Mouse (Mus musculus): ENCODE data around the gene Man2a1. TPM values are rescaled to one million over a fixed set of nuclear protein-coding genes. Genes with fewer than 3 reads are reported as not detected.

Man2a1 gene
- total and polyA plus RNA-seq, 2 experiments = 25.4 to 93.6 TPM

- Histone ChIP-seq H3K79me2 (ENCODE audit: control insufficient read depth, insufficient read depth, low read length) (no peaks in the 10 kb centered on the region; the same call in 1 of the 2 replicates), H3K4me3 (ENCODE audit: insufficient read depth, low read depth, low read length) (no peak overlapping the region), H3K27me3 (ENCODE audit: control insufficient read depth, insufficient read depth, low read length) (no peaks in the 10 kb centered on the region), H3K36me3 (ENCODE audit: control insufficient read depth, insufficient read depth, low read length) (no peaks in the 10 kb centered on the region), H3K4me1 (ENCODE audit: control insufficient read depth, insufficient read depth, low read length) (peaks cover 27% of the 10 kb centered on the region), H3K9ac (ENCODE audit: low read depth, low read length) (no peak overlapping the region), H3K27ac (replicated peaks; ENCODE audit: insufficient read depth, low read depth, low read length) (peak overlapping the region; percentile 54)
- TF ChIP-seq POLR2A (IDR thresholded peaks at IDR 0.05; ENCODE audit: extremely low read depth, insufficient read depth, low read length) (no peak), CTCF (IDR thresholded peaks at IDR 0.05; ENCODE audit: low read depth, low read length) (no peak)
- DNase-seq (ENCODE audit: extremely low read depth, low read depth, low spot score) = peak; percentile 80
- 80% methylated on average over 4 of the region's 4 CpGs for WGBS
Measured at GRCm38 (mm10) chr17:64763491-64763890, 163.0 kb downstream of the Man2a1 start.

- DNase-seq (ENCODE audit: extremely low read depth, low read depth, low spot score) = peak; percentile 71
- 78% methylated on average over 11 of the region's 11 CpGs for WGBS
Measured at GRCm38 (mm10) chr17:64764175-64765122, 163.9 kb downstream of the Man2a1 start.

GRCm38 (mm10) chr17:64765286-64765685 lies 164.8 kb downstream of the Man2a1 start:
- Histone ChIP-seq H3K9ac (ENCODE audit: low read depth, low read length) (no peak overlapping the region), H3K36me3 (ENCODE audit: control insufficient read depth, insufficient read depth, low read length) (no peaks in the 10 kb centered on the region), H3K27ac (replicated peaks; ENCODE audit: insufficient read depth, low read depth, low read length) (peak overlapping the region; percentile 53), H3K27me3 (ENCODE audit: control insufficient read depth, insufficient read depth, low read length) (no peaks in the 10 kb centered on the region), H3K79me2 (ENCODE audit: control insufficient read depth, insufficient read depth, low read length) (no peaks in the 10 kb centered on the region; the same call in 1 of the 2 replicates), H3K4me1 (ENCODE audit: control insufficient read depth, insufficient read depth, low read length) (peaks cover 27% of the 10 kb centered on the region), H3K4me3 (ENCODE audit: insufficient read depth, low read depth, low read length) (no peak overlapping the region)
- DNase-seq (ENCODE audit: extremely low read depth, low read depth, low spot score) = peak; percentile 70
- 52% methylated on average over 9 of the region's 9 CpGs for WGBS
- TF ChIP-seq CTCF (IDR thresholded peaks at IDR 0.05; ENCODE audit: low read depth, low read length) (no peak), POLR2A (IDR thresholded peaks at IDR 0.05; ENCODE audit: extremely low read depth, insufficient read depth, low read length) (no peak)

More at GRCm38 (mm10) chr17:64764175-64765122, 163.9 kb downstream of the Man2a1 start:
- H3K27me3 ChIP-seq (ENCODE audit: control insufficient read depth, insufficient read depth, low read length) = no peaks in the 10 kb centered on the region
- peak overlapping the region; percentile 66 for H3K27ac ChIP-seq (replicated peaks; ENCODE audit: insufficient read depth, low read depth, low read length)
- no peak overlapping the region for H3K4me3 ChIP-seq (ENCODE audit: insufficient read depth, low read depth, low read length)
- H3K79me2 ChIP-seq (ENCODE audit: control insufficient read depth, insufficient read depth, low read length) = no peaks in the 10 kb centered on the region; the same call in 1 of the 2 replicates
- H3K4me1 ChIP-seq (ENCODE audit: control insufficient read depth, insufficient read depth, low read length) = peaks cover 27% of the 10 kb centered on the region
- H3K36me3 ChIP-seq (ENCODE audit: control insufficient read depth, insufficient read depth, low read length) = no peaks in the 10 kb centered on the region
- H3K9ac ChIP-seq (ENCODE audit: low read depth, low read length) = no peak overlapping the region
- TF ChIP-seq POLR2A (IDR thresholded peaks at IDR 0.05; ENCODE audit: extremely low read depth, insufficient read depth, low read length) (no peak), CTCF (IDR thresholded peaks at IDR 0.05; ENCODE audit: low read depth, low read length) (no peak)

GRCm38 (mm10) chr17:64766507-64766906 lies 166.0 kb downstream of the Man2a1 start:
- TF ChIP-seq POLR2A (IDR thresholded peaks at IDR 0.05; ENCODE audit: extremely low read depth, insufficient read depth, low read length) = no peak
- no peak for TF ChIP-seq CTCF (IDR thresholded peaks at IDR 0.05; ENCODE audit: low read depth, low read length)
- peak overlapping the region; percentile 1; the same call in 1 of the 2 replicates for H3K9ac ChIP-seq (ENCODE audit: low read depth, low read length)
- peaks cover 27% of the 10 kb centered on the region for H3K4me1 ChIP-seq (ENCODE audit: control insufficient read depth, insufficient read depth, low read length)
- peak; percentile 83 for DNase-seq (ENCODE audit: extremely low read depth, low read depth, low spot score)
- WGBS = 35% methylated on average over 6 of the region's 6 CpGs
- no peaks in the 10 kb centered on the region; the same call in 1 of the 2 replicates for H3K79me2 ChIP-seq (ENCODE audit: control insufficient read depth, insufficient read depth, low read length)
- peak overlapping the region; percentile 95 for H3K27ac ChIP-seq (replicated peaks; ENCODE audit: insufficient read depth, low read depth, low read length)
- H3K27me3 ChIP-seq (ENCODE audit: control insufficient read depth, insufficient read depth, low read length) = no peaks in the 10 kb centered on the region
- no peaks in the 10 kb centered on the region for H3K36me3 ChIP-seq (ENCODE audit: control insufficient read depth, insufficient read depth, low read length)
- H3K4me3 ChIP-seq (ENCODE audit: insufficient read depth, low read depth, low read length) = no peak overlapping the region

GRCm38 (mm10) chr17:64770277-64770676 lies 169.7 kb downstream of the Man2a1 start:
- 89% methylated on average over 1 of the region's 1 CpGs for WGBS
- Histone ChIP-seq H3K36me3 (ENCODE audit: control insufficient read depth, insufficient read depth, low read length) (no peaks in the 10 kb centered on the region), H3K9ac (ENCODE audit: low read depth, low read length) (no peak overlapping the region), H3K4me1 (ENCODE audit: control insufficient read depth, insufficient read depth, low read length) (peaks cover 15% of the 10 kb centered on the region), H3K27ac (replicated peaks; ENCODE audit: insufficient read depth, low read depth, low read length) (no peak overlapping the region), H3K79me2 (ENCODE audit: control insufficient read depth, insufficient read depth, low read length) (no peaks in the 10 kb centered on the region; the same call in 1 of the 2 replicates), H3K27me3 (ENCODE audit: control insufficient read depth, insufficient read depth, low read length) (no peaks in the 10 kb centered on the region), H3K4me3 (ENCODE audit: insufficient read depth, low read depth, low read length) (no peak overlapping the region)
- DNase-seq (ENCODE audit: extremely low read depth, low read depth, low spot score) = no peak
- no peak for TF ChIP-seq POLR2A (IDR thresholded peaks at IDR 0.05; ENCODE audit: extremely low read depth, insufficient read depth, low read length)
- no peak for TF ChIP-seq CTCF (IDR thresholded peaks at IDR 0.05; ENCODE audit: low read depth, low read length)
